Mouse (Mus musculus) midbrain, postnatal 0 days (tissue): Measurements from ENCODE around the gene Cryzl1. TPM values are rescaled to one million over a fixed set of nuclear protein-coding genes. Genes with fewer than 3 reads are reported as not detected.

Experiments used
- ATAC-seq: fragments of 200-750 bp; cut with Nextera tagmentation; 2 replicates; pipeline ENCODE4 v1.8.0; 2017; ENCODE audit warnings: moderate number of reproducible peaks, mild to moderate bottlenecking, moderate TSS enrichment, moderate library complexity; ENCODE audit not compliant: low FRiP score
- DNase-seq: peaks from one replicate; pipeline ENCODE4 v3.0.0-alpha.2; 2015; ENCODE audit warnings: low spot score
- H3K27ac ChIP-seq: fragments of 300-500 bp; sonication (generic); 2 replicates; pipeline ENCODE4 v1.5.1; 2014; ENCODE audit warnings: low read depth, mild to moderate bottlenecking, low read length, mixed read lengths
- H3K27me3 ChIP-seq: fragments of 300-500 bp; sonication (generic); 2 replicates; pipeline ENCODE4 v1.6.1; 2014; ENCODE audit warnings: low read length, control low read depth, mixed read lengths; ENCODE audit not compliant: insufficient read depth
- H3K36me3 ChIP-seq: fragments of 300-500 bp; sonication (generic); 2 replicates; pipeline ENCODE4 v1.6.1; 2014; ENCODE audit warnings: low read length, control low read depth, mixed read lengths; ENCODE audit not compliant: insufficient read depth
- H3K4me1 ChIP-seq: fragments of 300-500 bp; sonication (generic); 2 replicates; pipeline ENCODE4 v1.6.1; 2014; ENCODE audit warnings: mild to moderate bottlenecking, control low read depth, antibody characterized with exemption, low read length, mixed read lengths; ENCODE audit not compliant: insufficient read depth
- H3K4me2 ChIP-seq: fragments of 300-500 bp; sonication (generic); 2 replicates; pipeline ENCODE4 v1.6.1; 2014; ENCODE audit warnings: low read depth, mild to moderate bottlenecking, low read length, mixed read lengths; ENCODE audit not compliant: poor library complexity, severe bottlenecking
- H3K4me3 ChIP-seq: fragments of 300-500 bp; sonication (generic); 2 replicates; pipeline ENCODE4 v1.5.1; 2014; ENCODE audit warnings: low read depth, mild to moderate bottlenecking, low read length, moderate library complexity
- H3K9ac ChIP-seq: fragments of 300-500 bp; sonication (generic); replicated peaks from 2 replicates; pipeline ENCODE4 v1.6.1; 2014; ENCODE audit warnings: mild to moderate bottlenecking, low read length, moderate library complexity, mixed read lengths; ENCODE audit not compliant: poor library complexity, severe bottlenecking
- H3K9me3 ChIP-seq: fragments of 300-500 bp; sonication (generic); 2 replicates; pipeline ENCODE4 v1.6.1; 2016; ENCODE audit warnings: low read length, control low read depth
- CTCF ChIP-seq: IDR thresholded peaks from 2 replicates; pipeline ENCODE4 v1.5.1; 2016; ENCODE audit warnings: antibody characterized with exemption, mild to moderate bottlenecking
- WGBS: fragments of 180-500 bp; shearing (Covaris S2); extraction: QIAGEN DNeasy Blood & Tissue Kit; methylation state at CpG from one replicate; pipeline ENCODE4 v1.1.7; 2014; 5-methylcytosine and 5-hydroxymethylcytosine counted together
- polyA plus RNA-seq: library from polyadenylated mRNA; unstranded; fragments of >200 nt; fragmentation: Nextera tagmentation; extraction: Ambion mirVana; gene quantifications from 2 replicates; pipeline ENCODE4 v1.2.1, GENCODE M21; 2015
- total RNA-seq: library from RNA; depleted of rRNA; stranded (reverse); fragments of >200 nt; gene quantifications from 2 replicates; pipeline ENCODE4 v1.2.3, GENCODE M21; 2014

The Cryzl1 gene
- total and polyA plus RNA-seq, 2 experiments from 2014 or later = 42.9 to 93.0 TPM

GRCm38 (mm10) chr16:91688619-91689334 lies 40.0 kb downstream of the Cryzl1 start, which contains the start of gene Donson:
Donson (minus strand) TSS chr16:91688770.
- Histone ChIP-seq H3K27me3 (no peaks in the 10 kb centered on the region), H3K4me1 (0 out of 2 replicates have a peak, but pooled peaks cover 4% of the 10 kb centered on the region), H3K4me3 (peak within 1 kb of the TSS; percentile 94), H3K9me3 (no peaks in the 10 kb centered on the region), H3K36me3 (peaks cover 29% of the 10 kb centered on the region), H3K4me2 (peak within 1 kb of the TSS; percentile 89), H3K27ac (peak within 1 kb of the TSS; percentile 85), H3K9ac (peak within 1 kb of the TSS; percentile 86)
- TF ChIP-seq CTCF = no peak
- peak; percentile 98 for ATAC-seq
- DNase-seq = peak; percentile 94
- WGBS = under 1% methylated on average over 71 of the region's 71 CpGs

GRCm38 (mm10) chr16:91688023-91688618 lies 40.7 kb downstream of the Cryzl1 start:
- Histone ChIP-seq H3K9me3 (no peaks in the 10 kb centered on the region), H3K27ac (peak overlapping the region; percentile 85), H3K9ac (peak overlapping the region; percentile 86), H3K4me3 (peak overlapping the region; percentile 94), H3K4me1 (0 out of 2 replicates have a peak, but pooled peaks cover 4% of the 10 kb centered on the region), H3K27me3 (no peaks in the 10 kb centered on the region), H3K36me3 (peaks cover 33% of the 10 kb centered on the region), H3K4me2 (peak overlapping the region; percentile 89)
- peak; percentile 59 for ATAC-seq
- peak; percentile 17 for DNase-seq
- TF ChIP-seq CTCF = no peak
- under 1% methylated on average over 51 of the region's 51 CpGs for WGBS

GRCm38 (mm10) chr16:91686369-91686768 lies 42.4 kb downstream of the Cryzl1 start:
- no peak for DNase-seq
- Histone ChIP-seq H3K36me3 (peaks cover 51% of the 10 kb centered on the region), H3K4me1 (0 out of 2 replicates have a peak, but pooled peaks cover 4% of the 10 kb centered on the region), H3K27me3 (no peaks in the 10 kb centered on the region), H3K4me3 (no peak overlapping the region), H3K4me2 (no peak overlapping the region), H3K9me3 (no peaks in the 10 kb centered on the region), H3K9ac (no peak overlapping the region), H3K27ac (no peak overlapping the region)
- ATAC-seq = no peak
- 79% methylated on average over 5 of the region's 5 CpGs for WGBS
- no peak for TF ChIP-seq CTCF

- Histone ChIP-seq H3K4me1 (0 out of 2 replicates have a peak, but pooled peaks cover 4% of the 10 kb centered on the region), H3K4me2 (no peak overlapping the region), H3K9ac (no peak overlapping the region), H3K27ac (no peak overlapping the region), H3K9me3 (no peaks in the 10 kb centered on the region), H3K27me3 (no peaks in the 10 kb centered on the region), H3K36me3 (peaks cover 54% of the 10 kb centered on the region), H3K4me3 (no peak overlapping the region)
- no peak for DNase-seq
- TF ChIP-seq CTCF = no peak
- ATAC-seq = no peak
- WGBS = 91% methylated on average over 5 of the region's 5 CpGs
Observed at GRCm38 (mm10) chr16:91685526-91685925, 43.2 kb downstream of the Cryzl1 start.

- no peak for TF ChIP-seq CTCF
- 78% methylated on average over 5 of the region's 5 CpGs for WGBS
Observed at GRCm38 (mm10) chr16:91680656-91681055, 48.1 kb downstream of the Cryzl1 start.

More at GRCm38 (mm10) chr16:91680656-91681055, 48.1 kb downstream of the Cryzl1 start:
- DNase-seq (no peak), ATAC-seq (no peak)
- no peak overlapping the region for H3K4me2 ChIP-seq
- no peaks in the 10 kb centered on the region for H3K27me3 ChIP-seq
- H3K4me3 ChIP-seq = no peak overlapping the region
- no peaks in the 10 kb centered on the region for H3K9me3 ChIP-seq
- H3K9ac ChIP-seq = no peak overlapping the region
- H3K36me3 ChIP-seq = peaks cover 80% of the 10 kb centered on the region
- H3K27ac ChIP-seq = no peak overlapping the region
- H3K4me1 ChIP-seq = no peaks in the 10 kb centered on the region
